Mouse (Mus musculus) lung, adult 2 months (tissue): ENCODE data around the gene Idua. TPM values are rescaled to one million over a fixed set of nuclear protein-coding genes. Genes with fewer than 3 reads are reported as not detected.
A peak's percentile ranks its signal among the peaks of the same experiment; 100 is the strongest.

Experiments used
- DNase-seq: peaks from one replicate; pipeline ENCODE4 v3.0.0; 2022
- H3K4me1 ChIP-seq: fragments of 200-500 bp; 2 replicates; pipeline ENCODE4 v1.6.1; 2011; ENCODE audit warnings: low read length; ENCODE audit not compliant: control insufficient read depth, insufficient read depth
- H3K4me3 ChIP-seq: fragments of 200-500 bp; replicated peaks from 2 replicates; pipeline ENCODE3; 2011; ENCODE audit warnings: low read depth, mild to moderate bottlenecking, control low read depth, low read length; ENCODE audit errors: extremely low read depth
- CTCF ChIP-seq: fragments of 200-500 bp; IDR thresholded peaks from 2 replicates; pipeline ENCODE4 v1.5.1; 2011; ENCODE audit warnings: mild to moderate bottlenecking, low read length, control low read depth; ENCODE audit not compliant: insufficient read depth
- POLR2A ChIP-seq: fragments of 200-500 bp; IDR thresholded peaks from 2 replicates; pipeline ENCODE4 v1.6.1; 2011; ENCODE audit warnings: low read depth, mild to moderate bottlenecking, control low read depth, low read length, borderline replicate concordance; ENCODE audit errors: extremely low read depth
- WGBS: fragments of 180-500 bp; shearing (Covaris S2); methylation state at CpG from one replicate; pipeline ENCODE4 v1.1.7; 2018; 5-methylcytosine and 5-hydroxymethylcytosine counted together
- polyA plus RNA-seq: library from polyadenylated mRNA; depleted of rRNA; stranded (reverse); fragments of >200 nt; gene quantifications from 2 replicates; pipeline ENCODE4 v1.2.3, GENCODE M21; 2012

Idua gene
- polyA plus RNA-seq, 1 experiment, result 28.4 TPM

- H3K4me1 ChIP-seq, result no peaks in the 10 kb centered on the region
- WGBS, result 57% methylated on average over 4 of the region's 4 CpGs
These were observed 24.0 kb upstream of the Idua start for GRCm38 (mm10) chr5:108636172-108636571.

GRCm38 (mm10) chr5:108643674-108644073, 16.5 kb upstream of the Idua start:
- no peak for DNase-seq
- WGBS, result 54% methylated on average over 2 of the region's 2 CpGs
- Histone ChIP-seq H3K4me3 (no peak overlapping the region), H3K4me1 (no peaks in the 10 kb centered on the region)
- TF ChIP-seq POLR2A, result no peak

More at GRCm38 (mm10) chr5:108636172-108636571, 24.0 kb upstream of the Idua start:
- no peak overlapping the region for H3K4me3 ChIP-seq
- TF ChIP-seq POLR2A, result no peak
- TF ChIP-seq CTCF, result no peak
- no peak for DNase-seq

- Histone ChIP-seq H3K4me3 (no peak overlapping the region), H3K4me1 (no peaks in the 10 kb centered on the region)
- no peak for DNase-seq
- WGBS, result 72% methylated on average over 9 of the region's 9 CpGs
- no peak for TF ChIP-seq POLR2A
- peak; percentile 61; the same call in 1 of the 2 replicates for TF ChIP-seq CTCF
These were observed 14.3 kb upstream of the Idua start for GRCm38 (mm10) chr5:108645651-108646342.

GRCm38 (mm10) chr5:108646343-108646660, 13.8 kb upstream of the Idua start:
- Histone ChIP-seq H3K4me1 (no peaks in the 10 kb centered on the region), H3K4me3 (no peak overlapping the region)
- DNase-seq, result no peak
- WGBS, result 54% methylated on average over 3 of the region's 3 CpGs
- TF ChIP-seq POLR2A, result no peak
- no peak for TF ChIP-seq CTCF

GRCm38 (mm10) chr5:108647311-108647710, 12.8 kb upstream of the Idua start:
- WGBS, result 87% methylated on average over 2 of the region's 2 CpGs
- TF ChIP-seq POLR2A, result no peak
- TF ChIP-seq CTCF, result no peak
- no peak overlapping the region for H3K4me3 ChIP-seq
- H3K4me1 ChIP-seq, result no peaks in the 10 kb centered on the region
- DNase-seq, result no peak

GRCm38 (mm10) chr5:108647820-108648465, 12.2 kb upstream of the Idua start:
- no peak for DNase-seq
- 62% methylated on average over 2 of the region's 2 CpGs for WGBS

GRCm38 (mm10) chr5:108648937-108649576, 11.1 kb upstream of the Idua start:
- Histone ChIP-seq H3K4me3 (no peak overlapping the region), H3K4me1 (no peaks in the 10 kb centered on the region)
- 88% methylated on average over 11 of the region's 11 CpGs for WGBS
- TF ChIP-seq POLR2A (no peak), CTCF (no peak)
- DNase-seq, result no peak

More at GRCm38 (mm10) chr5:108647820-108648465, 12.2 kb upstream of the Idua start:
- no peak for TF ChIP-seq CTCF
- TF ChIP-seq POLR2A, result no peak
- Histone ChIP-seq H3K4me3 (no peak overlapping the region), H3K4me1 (no peaks in the 10 kb centered on the region)

GRCm38 (mm10) chr5:108650341-108650740, 9.8 kb upstream of the Idua start:
- TF ChIP-seq POLR2A (no peak), CTCF (no peak)
- Histone ChIP-seq H3K4me1 (no peaks in the 10 kb centered on the region), H3K4me3 (no peak overlapping the region)
- 92% methylated on average over 7 of the region's 7 CpGs for WGBS
- no peak for DNase-seq

- 82% methylated on average over 5 of the region's 5 CpGs for WGBS
- Histone ChIP-seq H3K4me3 (no peak overlapping the region), H3K4me1 (no peaks in the 10 kb centered on the region)
- no peak for TF ChIP-seq POLR2A
- TF ChIP-seq CTCF, result no peak
- DNase-seq, result no peak
These were observed 8.9 kb upstream of the Idua start for GRCm38 (mm10) chr5:108651136-108651720.
